Mouse (Mus musculus) granulocyte monocyte progenitor cell, adult 5-6 weeks (primary cell): ENCODE measurements around the gene Runx3. TPM values are rescaled to one million over a fixed set of nuclear protein-coding genes. Genes with fewer than 3 reads are reported as not detected.

Experiments used
- ATAC-seq: replicated peaks from 2 replicates; pipeline ENCODE4 v1.8.0; 2016; ENCODE audit warnings: mild to moderate bottlenecking, moderate TSS enrichment, inconsistent platforms; ENCODE audit not compliant: poor library complexity, severe bottlenecking
- total RNA-seq, 2 experiments: library from RNA; stranded (forward) in 1 of 2; stranded (reverse) in 1 of 2; fragments of 200-712, 200-1000 nt in 1 of 2; fragments of >200 nt in 1 of 2; fragmentation: Nextera tagmentation in 1 of 2; gene quantifications; 2 replicates each; pipeline ENCODE4 v1.2.3; 2014 to 2017

The Runx3 gene
- total RNA-seq, 2 experiments from 2014 or later, result 7.2 to 45.8 TPM

- no peak for ATAC-seq
Measured at GRCm38 (mm10) chr4:135108666-135109065, 11.8 kb upstream of the Runx3 start.

GRCm38 (mm10) chr4:135113656-135114055 lies 6.8 kb upstream of the Runx3 start:
- ATAC-seq, result no peak

- ATAC-seq, result no peak
Measured at GRCm38 (mm10) chr4:135114301-135114700, 6.2 kb upstream of the Runx3 start.

- no peak for ATAC-seq
Measured at GRCm38 (mm10) chr4:135115426-135116170, 4.9 kb upstream of the Runx3 start.

GRCm38 (mm10) chr4:135116391-135116790 lies 4.1 kb upstream of the Runx3 start:
- ATAC-seq, result no peak

GRCm38 (mm10) chr4:135117846-135118245 lies 2.6 kb upstream of the Runx3 start:
- ATAC-seq, result no peak

- ATAC-seq, result no peak
Measured at GRCm38 (mm10) chr4:135118855-135119474, 1.5 kb upstream of the Runx3 start.

- no peak for ATAC-seq
Measured at GRCm38 (mm10) chr4:135123721-135124120, 3.3 kb downstream of the Runx3 start.

GRCm38 (mm10) chr4:135124732-135125131 lies 4.3 kb downstream of the Runx3 start:
- ATAC-seq, result no peak

- no peak for ATAC-seq
Measured at GRCm38 (mm10) chr4:135125152-135125551, 4.7 kb downstream of the Runx3 start.

GRCm38 (mm10) chr4:135126385-135126784 lies 5.9 kb downstream of the Runx3 start:
- no peak for ATAC-seq

GRCm38 (mm10) chr4:135128841-135129520 lies 8.5 kb downstream of the Runx3 start:
- ATAC-seq, result peak; percentile 88

- ATAC-seq, result no peak
Measured at GRCm38 (mm10) chr4:135130156-135130555, 9.7 kb downstream of the Runx3 start.

- ATAC-seq, result no peak
Measured at GRCm38 (mm10) chr4:135131145-135131544, 10.7 kb downstream of the Runx3 start.

GRCm38 (mm10) chr4:135132797-135133196 lies 12.3 kb downstream of the Runx3 start:
- no peak for ATAC-seq

GRCm38 (mm10) chr4:135133711-135134110 lies 13.3 kb downstream of the Runx3 start:
- no peak for ATAC-seq

GRCm38 (mm10) chr4:135135331-135135730 lies 14.9 kb downstream of the Runx3 start:
- ATAC-seq, result no peak

GRCm38 (mm10) chr4:135136202-135136601 lies 15.8 kb downstream of the Runx3 start:
- no peak for ATAC-seq

- no peak for ATAC-seq
Measured at GRCm38 (mm10) chr4:135136612-135137011, 16.2 kb downstream of the Runx3 start.

- ATAC-seq, result peak; percentile 42; the same call in 1 of the 2 replicates
Measured at GRCm38 (mm10) chr4:135140647-135141515, 20.4 kb downstream of the Runx3 start.
